Mouse (Mus musculus) embryonic stem cell, embryonic (primary cell): ENCODE measurements around the gene Mettl26.
"Not testable (repeated sequence)": the region's sequence is repeated elsewhere in the genome, so short reads cannot be mapped to it uniquely, and the experiment has no call there.

Experiments
- CTCF ChIA-PET, 4 experiments: fragments of 300-600 bp in 2 of 4; fragments of 350-600 bp in 2 of 4; sonication (Branson Sonifier 250); formaldehyde crosslinking; loops; one replicate each; lab custom pipeline; 2022; ENCODE audit warnings: inconsistent platforms in 2 of 4; lab: Charles Lee
- POLR2A ChIA-PET, 4 experiments: fragments of 300-600 bp in 2 of 4; fragments of 350-600 bp in 2 of 4; sonication (Branson Sonifier 250); formaldehyde crosslinking; loops; one replicate each; lab custom pipeline; 2022; ENCODE audit warnings: antibody characterized with exemption in 4 of 4, inconsistent platforms in 1 of 4; lab: Charles Lee

Gene Mettl26

GRCm38 (mm10) chr17:25869954-25870353 lies 4.9 kb upstream of the Mettl26 start:
- CTCF ChIA-PET, result interaction anchor here in 1 of 4 experiments (1.4 kb wide), 1 partner anchor 9 kb away, joined by 4 read pairs; no protein-coding TSS in a partner anchor

GRCm38 (mm10) chr17:25871566-25871965 lies 3.3 kb upstream of the Mettl26 start:
- CTCF ChIA-PET, result not testable (repeated sequence)
- POLR2A ChIA-PET, result interaction anchor here in 3 of 4 experiments (1.1 to 1.6 kb wide), 5 partner anchors 7 to 39 kb away, joined by 3 to 6 read pairs (median 4); partner anchors contain the start of genes Stub1 (in 1 of the 3) and Wdr90 (in 1 of the 3)

More at GRCm38 (mm10) chr17:25869954-25870353, 4.9 kb upstream of the Mettl26 start:
- POLR2A ChIA-PET, result interaction anchor here in 3 of 4 experiments (1.3 to 4.5 kb wide), 8 partner anchors 8 to 51 kb away, joined by 3 to 41 read pairs (median 8); partner anchors contain the start of genes Stub1 (in 3 of the 3) and Wfikkn1 (in 1 of the 3)

DNA sequence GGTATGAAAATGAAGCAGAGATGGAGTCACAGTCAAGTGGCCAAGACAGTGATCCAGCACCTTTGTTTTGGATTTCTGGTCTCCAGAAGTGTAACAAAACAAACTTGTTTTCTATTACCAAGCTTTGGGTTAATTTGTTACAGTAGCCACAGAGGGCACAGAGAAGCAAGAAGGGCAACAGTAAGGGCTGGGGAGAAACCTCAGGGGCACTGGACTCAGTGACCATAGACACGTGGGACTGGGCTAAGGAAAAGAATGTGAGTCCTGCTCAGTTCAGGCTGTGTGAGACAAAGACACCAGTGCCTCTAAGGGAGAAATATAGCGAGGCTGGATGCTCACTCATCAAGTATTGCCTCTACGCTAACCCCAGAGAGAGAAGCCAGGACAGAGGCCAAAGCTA lies 2.2 kb upstream of the Mettl26 start:
- ChIA-PET CTCF (interaction anchor here in 1 of 4 experiments (1.8 kb wide), 1 partner anchor 139 kb away, joined by 4 read pairs; no protein-coding TSS in a partner anchor), POLR2A (interaction anchor here in 1 of 4 experiments (0.5 kb wide), 1 partner anchor 366 kb away, joined by 3 read pairs; no protein-coding TSS in a partner anchor)

DNA sequence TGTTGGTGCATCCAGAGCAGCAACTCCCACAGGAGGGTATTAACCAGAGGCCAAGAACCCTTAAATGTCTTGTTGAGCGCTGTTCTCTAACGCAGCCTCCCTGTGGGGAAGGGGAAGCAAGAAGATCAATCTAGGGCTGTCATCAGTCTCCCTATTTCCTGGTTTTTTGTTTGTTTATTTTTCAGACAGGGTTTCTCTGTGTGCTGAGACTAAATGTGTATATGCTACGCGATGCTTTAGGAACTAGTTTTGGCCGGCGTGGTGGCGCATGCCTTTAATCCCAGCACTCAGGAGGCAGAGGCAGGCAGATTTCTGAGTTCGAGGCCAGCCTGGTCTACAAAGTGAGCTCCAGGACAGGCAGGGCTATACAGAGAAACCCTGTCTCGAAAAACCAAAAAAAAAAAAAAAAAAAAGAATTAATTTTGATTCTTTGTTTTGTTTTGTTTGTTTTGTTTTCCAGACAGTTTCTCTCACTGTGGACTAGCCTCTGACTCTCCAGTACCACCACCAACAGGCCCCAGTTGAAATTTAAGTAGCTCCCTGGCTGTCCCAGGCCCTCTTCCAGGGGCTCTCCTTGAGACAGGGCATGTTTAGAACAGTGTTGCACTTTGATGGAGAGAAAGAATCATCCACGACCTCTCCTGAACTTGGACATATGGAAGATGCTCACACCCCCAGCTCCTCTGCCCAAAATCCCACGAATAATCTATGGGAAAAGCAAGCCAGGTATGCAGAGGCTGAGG lies 1.3 kb upstream of the Mettl26 start:
- ChIA-PET POLR2A (interaction anchor here in 3 of 4 experiments (0.6 to 2.6 kb wide), 18 partner anchors 9 to 303 kb away, joined by 3 to 18 read pairs (median 3); partner anchors contain the start of genes Sox8 (in 2 of the 3), Stub1 (in 2 of the 3), Wdr90 (in 2 of the 3) and Chtf18 (in 1 of the 3)), CTCF (interaction anchor here in 3 of 4 experiments (0.7 to 1.8 kb wide), 8 partner anchors 10 to 667 kb away, joined by 3 to 8 read pairs (median 4); partner anchors contain the start of gene Narfl (in 1 of the 3))

DNA sequence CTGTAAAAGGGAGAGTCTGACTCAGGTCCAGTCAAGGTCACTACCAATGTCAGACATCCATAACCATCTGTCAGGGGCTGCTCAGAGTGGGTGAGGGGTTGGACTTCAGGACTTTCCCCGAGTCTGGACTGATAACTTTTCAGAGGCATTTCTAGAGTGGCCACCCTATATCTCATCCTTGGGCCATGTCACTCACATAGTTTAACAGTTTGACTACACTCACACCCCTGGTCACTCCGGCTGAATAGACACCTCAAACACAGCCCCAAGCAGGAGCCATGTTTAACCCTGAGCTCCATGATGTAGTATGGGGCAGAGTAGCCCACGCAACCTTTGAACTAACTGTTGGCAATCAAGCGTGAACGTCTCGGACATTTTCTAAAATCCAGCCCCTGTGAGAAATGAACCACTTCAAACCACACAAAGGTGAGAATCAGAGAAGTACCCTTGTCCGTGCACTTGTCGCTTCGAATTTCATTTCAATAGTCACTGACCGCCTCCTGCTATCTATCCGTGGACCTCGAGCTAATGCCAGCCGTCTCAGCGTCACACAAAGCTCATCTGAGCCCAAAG lies 640 bp upstream of the Mettl26 start:
- POLR2A ChIA-PET, result interaction anchor here in 3 of 4 experiments (0.7 to 2.6 kb wide), 25 partner anchors 8 to 304 kb away, joined by 3 to 18 read pairs (median 4); partner anchors contain the start of genes Stub1 (in 3 of the 3), Sox8 (in 2 of the 3), Wdr90 (in 2 of the 3) and Chtf18 (in 1 of the 3)
- CTCF ChIA-PET, result interaction anchor here in 3 of 4 experiments (0.6 to 1.9 kb wide), 9 partner anchors 9 to 1335 kb away, joined by 3 to 8 read pairs (median 4); partner anchors contain the start of genes Narfl (in 1 of the 3) and Stub1 (in 1 of the 3)

GRCm38 (mm10) chr17:25875171-25876136 lies 580 bp downstream of the Mettl26 start:
- ChIA-PET CTCF (interaction anchor here in 3 of 4 experiments (0.6 to 1.9 kb wide), 9 partner anchors 9 to 1334 kb away, joined by 3 to 5 read pairs (median 3); partner anchors contain the start of genes Dusp1 (in 1 of the 3) and Stub1 (in 1 of the 3)), POLR2A (interaction anchor here in 3 of 4 experiments (0.5 to 5.0 kb wide), 22 partner anchors 8 to 238 kb away, joined by 3 to 37 read pairs (median 4); partner anchors contain the start of genes Stub1 (in 3 of the 3), Jmjd8 (in 2 of the 3), Wdr90 (in 2 of the 3) and Capn15 (in 1 of the 3))

DNA sequence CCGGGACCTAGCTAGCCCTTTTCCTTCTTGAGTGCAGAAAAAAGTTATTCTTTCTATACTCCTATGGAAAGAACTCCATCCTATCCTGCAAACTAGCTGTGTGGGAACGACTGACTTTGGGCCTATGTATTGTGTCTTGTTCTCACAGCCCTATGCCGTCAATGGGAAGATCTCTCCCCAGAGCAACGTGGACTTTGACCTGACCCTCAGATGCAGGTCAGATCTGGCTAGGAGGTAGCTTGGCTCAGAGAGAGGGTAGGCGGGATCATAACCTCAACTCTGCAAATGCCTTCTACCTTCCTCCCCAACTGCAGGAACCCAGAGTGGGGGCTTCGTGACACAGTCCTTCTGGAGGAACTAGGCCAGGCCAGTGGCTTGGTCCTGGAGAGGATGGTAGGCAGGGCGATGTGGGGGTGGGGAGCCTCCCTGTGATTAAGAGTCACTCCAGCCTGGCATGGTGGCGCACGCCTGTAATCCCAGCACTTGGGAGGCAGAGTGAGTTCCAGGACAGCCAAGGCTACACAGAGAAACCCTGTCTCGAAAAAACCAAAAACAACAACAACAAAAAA lies 1.6 kb downstream of the Mettl26 start:
- ChIA-PET CTCF (interaction anchor here in 2 of 4 experiments (0.6 to 2.0 kb wide), 5 partner anchors 8 to 1260 kb away, joined by 3 to 6 read pairs (median 4); no protein-coding TSS in a partner anchor), POLR2A (interaction anchor here in 2 of 4 experiments (0.5 to 5.8 kb wide), 7 partner anchors 9 to 233 kb away, joined by 3 to 45 read pairs (median 3); partner anchors contain the start of genes Mcrip2 (in 2 of the 2) and Stub1 (in 1 of the 2))

- POLR2A ChIA-PET, result interaction anchor here in 3 of 4 experiments (0.6 to 5.8 kb wide), 9 partner anchors 9 to 707 kb away, joined by 3 to 45 read pairs (median 4); partner anchors contain the start of genes Mcrip2 (in 2 of the 3), Jmjd8 (in 1 of the 3) and Stub1 (in 1 of the 3)
- CTCF ChIA-PET, result interaction anchor here in 3 of 4 experiments (0.6 to 2.0 kb wide), 5 partner anchors 8 to 1259 kb away, joined by 3 to 6 read pairs (median 4); no protein-coding TSS in a partner anchor
Observed at GRCm38 (mm10) chr17:25877025-25877424, 2.2 kb downstream of the Mettl26 start.

GRCm38 (mm10) chr17:25877741-25878610 lies 3.1 kb downstream of the Mettl26 start:
- CTCF ChIA-PET, result interaction anchor here (0.6 to 3.0 kb wide), 12 partner anchors 7 to 163 kb away, joined by 3 to 21 read pairs (median 4); partner anchors contain the start of gene Mcrip2 (in 1 of the 4)
- POLR2A ChIA-PET, result interaction anchor here (0.6 to 5.8 kb wide), 13 partner anchors 7 to 131 kb away, joined by 3 to 45 read pairs (median 4); partner anchors contain the start of genes Mcrip2 (in 2 of the 4), Stub1 (in 2 of the 4), Capn15 (in 1 of the 4) and Jmjd8 (in 1 of the 4)

DNA sequence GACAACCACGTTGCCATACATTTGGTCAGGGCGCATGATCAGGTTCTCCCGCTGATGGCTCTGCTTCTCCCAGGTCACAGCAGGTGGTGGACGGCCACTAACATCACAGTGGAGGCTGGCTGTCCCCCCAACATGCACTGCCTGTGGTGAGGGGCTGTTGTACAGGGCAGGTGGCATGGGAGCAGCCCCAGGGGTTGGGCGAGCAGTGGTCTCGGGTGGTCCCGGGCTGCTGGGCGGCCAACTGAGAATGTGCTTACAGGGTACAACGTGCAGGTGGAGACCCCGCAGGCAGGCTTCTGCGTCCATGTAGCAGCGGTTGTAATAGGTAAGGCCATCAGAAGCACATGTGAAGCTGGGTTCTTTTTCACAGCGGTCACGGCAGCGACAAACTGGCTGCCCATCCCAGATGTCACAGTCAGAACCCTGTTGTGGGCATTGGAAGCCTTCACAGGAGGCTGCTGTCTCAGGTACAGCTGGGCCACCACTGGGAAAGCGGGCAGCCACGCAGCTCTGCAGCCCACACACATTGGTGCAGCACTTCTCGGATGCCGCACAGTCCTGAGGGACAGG lies 3.8 kb downstream of the Mettl26 start:
- CTCF ChIA-PET, result interaction anchor here (0.6 to 9.0 kb wide), 34 partner anchors 8 to 367 kb away, joined by 3 to 54 read pairs (median 4); partner anchors contain the start of genes Mcrip2 (in 4 of the 4), Capn15 (in 1 of the 4), Rhot2 (in 1 of the 4) and Stub1 (in 1 of the 4)
- POLR2A ChIA-PET, result interaction anchor here in 3 of 4 experiments (0.7 to 5.8 kb wide), 17 partner anchors 8 to 235 kb away, joined by 3 to 45 read pairs (median 5); partner anchors contain the start of genes Stub1 (in 3 of the 3), Mcrip2 (in 2 of the 3), Capn15 (in 1 of the 3) and Rab40c (in 1 of the 3)

- ChIA-PET POLR2A (interaction anchor here in 3 of 4 experiments (0.7 to 5.8 kb wide), 16 partner anchors 8 to 234 kb away, joined by 3 to 45 read pairs (median 6); partner anchors contain the start of genes Stub1 (in 3 of the 3), Mcrip2 (in 2 of the 3), Capn15 (in 1 of the 3) and Rab40c (in 1 of the 3)), CTCF (interaction anchor here (0.5 to 9.0 kb wide), 40 partner anchors 9 to 1200 kb away, joined by 3 to 54 read pairs (median 4); partner anchors contain the start of genes Mcrip2 (in 4 of the 4), Capn15 (in 1 of the 4), Rhot2 (in 1 of the 4) and Stub1 (in 1 of the 4))
Observed at GRCm38 (mm10) chr17:25879261-25879660, 4.4 kb downstream of the Mettl26 start.

GRCm38 (mm10) chr17:25879750-25880149 lies 4.9 kb downstream of the Mettl26 start:
- ChIA-PET POLR2A (interaction anchor here in 3 of 4 experiments (0.6 to 5.8 kb wide), 16 partner anchors 9 to 815 kb away, joined by 3 to 45 read pairs (median 4); partner anchors contain the start of genes Stub1 (in 3 of the 3), Mcrip2 (in 2 of the 3), Tmem8 (in 1 of the 3) and Wdr90 (in 1 of the 3)), CTCF (interaction anchor here (0.5 to 9.0 kb wide), 37 partner anchors 10 to 1199 kb away, joined by 3 to 54 read pairs (median 4); partner anchors contain the start of genes Mcrip2 (in 4 of the 4), Capn15 (in 1 of the 4) and Stub1 (in 1 of the 4))

DNA sequence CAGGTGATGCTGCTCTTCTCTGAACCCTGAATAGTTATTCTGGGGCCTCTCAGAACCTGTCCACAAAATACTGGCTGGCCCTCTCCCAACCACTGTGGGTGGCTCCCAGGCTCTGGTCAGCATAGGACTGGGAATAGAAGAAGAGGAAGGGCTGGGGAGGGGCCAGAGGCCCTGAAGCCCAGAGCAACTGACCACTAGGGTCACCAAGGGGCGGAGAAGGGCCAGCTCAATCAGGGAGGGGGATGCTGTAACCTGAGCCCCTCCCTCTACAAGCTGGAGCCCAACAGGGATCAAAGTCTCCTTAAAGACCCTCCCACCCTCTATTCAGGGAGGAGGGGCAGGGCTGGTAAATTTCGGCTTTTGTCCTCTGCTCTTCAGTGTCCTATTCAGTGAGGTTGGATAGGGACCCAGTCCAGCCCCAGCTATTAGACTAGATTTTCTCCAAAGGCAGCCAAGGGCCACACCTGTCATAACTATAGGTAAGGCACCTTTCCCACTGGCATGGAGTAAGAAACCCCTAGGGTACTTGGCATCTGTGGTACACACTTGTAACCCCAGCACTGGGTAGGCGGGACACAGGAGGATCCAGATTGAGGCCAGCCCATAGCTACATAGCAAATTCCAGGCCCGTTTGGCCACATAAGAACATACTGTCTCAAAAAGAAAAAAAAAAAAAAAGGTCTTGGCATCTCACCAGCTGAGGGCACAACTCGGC lies 5.5 kb downstream of the Mettl26 start, which contains the start of gene Wfikkn1:
Gene Wfikkn1 (minus strand): TSS at position 663 of the 715 bp plus-strand sequence.
- CTCF ChIA-PET, result interaction anchor here (0.5 to 9.0 kb wide), 16 partner anchors 12 to 623 kb away, joined by 3 to 54 read pairs (median 4); partner anchors contain the start of genes Mcrip2 (in 2 of the 4), Sox8 (in 1 of the 4) and Stub1 (in 1 of the 4)
- POLR2A ChIA-PET, result interaction anchor here (0.6 to 5.8 kb wide), 16 partner anchors 11 to 815 kb away, joined by 3 to 45 read pairs (median 4); partner anchors contain the start of genes Mcrip2 (in 4 of the 4), Stub1 (in 2 of the 4), Rhbdl1 (in 1 of the 4) and Rhot2 (in 1 of the 4)
